Mouse (Mus musculus) stomach, postnatal 0 days (tissue): Measurements from ENCODE around the gene Pate4. TPM values are rescaled to one million over a fixed set of nuclear protein-coding genes. Genes with fewer than 3 reads are reported as not detected.
"Not testable (repeated sequence)": the region's sequence is repeated elsewhere in the genome, so short reads cannot be mapped to it uniquely, and the experiment has no call there.

ENCODE experiments used
- ATAC-seq: fragments of 200-750 bp; cut with Nextera tagmentation; 2 replicates; pipeline ENCODE4 v1.8.0; 2017; ENCODE audit not compliant: low FRiP score, low TSS enrichment
- DNase-seq: peaks from one replicate; pipeline ENCODE4 v3.0.0-alpha.2; 2016; ENCODE audit warnings: low spot score
- H3K27ac ChIP-seq: fragments of 300-500 bp; sonication (generic); replicated peaks from 2 replicates; pipeline ENCODE4 v1.5.1; 2014; ENCODE audit warnings: mild to moderate bottlenecking, control low read depth
- H3K27me3 ChIP-seq: fragments of 300-500 bp; sonication (generic); 2 replicates; pipeline ENCODE4 v1.6.1; 2014; ENCODE audit warnings: low read length; ENCODE audit not compliant: control insufficient read depth, insufficient read depth
- H3K36me3 ChIP-seq: fragments of 300-500 bp; sonication (generic); 2 replicates; pipeline ENCODE4 v1.6.1; 2014; ENCODE audit warnings: low read length, mixed read lengths; ENCODE audit not compliant: control insufficient read depth, insufficient read depth
- H3K4me1 ChIP-seq: fragments of 300-500 bp; sonication (generic); replicated peaks from 2 replicates; pipeline ENCODE4 v1.6.1; 2014; ENCODE audit warnings: antibody characterized with exemption; ENCODE audit not compliant: control insufficient read depth, insufficient read depth
- H3K4me2 ChIP-seq: fragments of 300-500 bp; sonication (generic); replicated peaks from 2 replicates; pipeline ENCODE4 v1.6.1; 2014; ENCODE audit warnings: low read depth, mild to moderate bottlenecking, control low read depth, moderate library complexity
- H3K4me3 ChIP-seq: fragments of 300-500 bp; sonication (generic); 2 replicates; pipeline ENCODE4 v1.5.1; 2014; ENCODE audit warnings: low read depth, low read length, control low read depth
- H3K9ac ChIP-seq: fragments of 300-500 bp; sonication (generic); 2 replicates; pipeline ENCODE4 v1.6.1; 2014; ENCODE audit warnings: mild to moderate bottlenecking, low read length, control low read depth, mixed read lengths
- H3K9me3 ChIP-seq: fragments of 300-500 bp; sonication (generic); 2 replicates; pipeline ENCODE4 v1.6.1; 2016; ENCODE audit warnings: low read length; ENCODE audit not compliant: control insufficient read depth
- CTCF ChIP-seq: IDR thresholded peaks from 2 replicates; pipeline ENCODE4 v1.5.1; 2016; ENCODE audit warnings: antibody characterized with exemption, low read depth, mild to moderate bottlenecking, moderate library complexity
- EP300 ChIP-seq: optimal IDR thresholded peaks from 2 replicates; pipeline ENCODE3; 2016; ENCODE audit warnings: antibody characterized with exemption
- WGBS: fragments of 180-500 bp; shearing (Covaris S2); extraction: QIAGEN DNeasy Blood & Tissue Kit; methylation state at CpG from one replicate; pipeline ENCODE4 v1.1.7; 2014; 5-methylcytosine and 5-hydroxymethylcytosine counted together
- polyA plus RNA-seq: library from polyadenylated mRNA; unstranded; fragments of >200 nt; fragmentation: Nextera tagmentation; extraction: Ambion mirVana; gene quantifications from 2 replicates; pipeline ENCODE4 v1.2.1, GENCODE M21; 2015

The Pate4 gene
- polyA plus RNA-seq, result not detected in 2 replicates

- H3K27ac ChIP-seq, result no peak within 1 kb of the TSS
- H3K4me3 ChIP-seq, result no peak within 1 kb of the TSS
- WGBS, result 83% methylated on average over 1 of the region's 1 CpGs
- H3K9ac ChIP-seq, result no peak within 1 kb of the TSS
- H3K36me3 ChIP-seq, result no peaks in the 10 kb centered on the region
- no peak for TF ChIP-seq CTCF
- TF ChIP-seq EP300, result no peak
- H3K4me1 ChIP-seq, result no peaks in the 10 kb centered on the region
- H3K9me3 ChIP-seq, result no peaks in the 10 kb centered on the region
- no peaks in the 10 kb centered on the region for H3K27me3 ChIP-seq
- ATAC-seq (no peak), DNase-seq (no peak)
- H3K4me2 ChIP-seq, result no peak within 1 kb of the TSS
These were observed at the start of gene Pate4 for GRCm38 (mm10) chr9:35611841-35612240. Gene Pate4 (minus strand): TSS chr9:35611941.

DNA sequence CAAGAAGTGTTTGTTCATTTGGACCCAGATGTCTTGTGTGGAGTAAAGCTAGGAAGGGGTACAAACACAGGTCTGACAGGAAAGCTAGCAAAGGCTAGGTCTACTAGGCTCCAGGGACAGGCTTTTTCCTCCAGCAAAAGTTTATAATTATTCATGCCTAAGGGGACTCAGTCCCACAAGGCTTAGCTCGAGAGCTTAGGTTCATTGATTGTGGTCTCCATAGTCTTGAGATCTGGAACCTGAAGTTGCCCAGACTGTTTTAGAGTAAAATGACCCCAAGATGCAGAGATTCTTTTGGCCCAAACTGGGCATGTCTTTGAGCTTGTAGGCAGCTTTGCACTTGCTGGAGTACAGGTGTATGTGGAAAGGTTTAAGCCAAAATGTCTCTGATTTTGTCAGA is 36.4 kb upstream of the Pate4 start, which contains the start of gene Pate3:
Gene Pate3, minus strand, starts transcription at position 101 of the 400 bp plus-strand sequence.
- TF ChIP-seq CTCF, result no peak
- TF ChIP-seq EP300, result no peak
- Histone ChIP-seq H3K4me2 (no peak within 1 kb of the TSS), H3K9ac (no peak within 1 kb of the TSS), H3K27ac (no peak within 1 kb of the TSS), H3K9me3 (no peaks in the 10 kb centered on the region), H3K4me3 (no peak within 1 kb of the TSS), H3K36me3 (no peaks in the 10 kb centered on the region), H3K4me1 (no peaks in the 10 kb centered on the region), H3K27me3 (no peaks in the 10 kb centered on the region)
- DNase-seq, result no peak
- no peak for ATAC-seq
- whole genome bisulfite sequencing, result 75% methylated on average over 1 of the region's 1 CpGs

DNA sequence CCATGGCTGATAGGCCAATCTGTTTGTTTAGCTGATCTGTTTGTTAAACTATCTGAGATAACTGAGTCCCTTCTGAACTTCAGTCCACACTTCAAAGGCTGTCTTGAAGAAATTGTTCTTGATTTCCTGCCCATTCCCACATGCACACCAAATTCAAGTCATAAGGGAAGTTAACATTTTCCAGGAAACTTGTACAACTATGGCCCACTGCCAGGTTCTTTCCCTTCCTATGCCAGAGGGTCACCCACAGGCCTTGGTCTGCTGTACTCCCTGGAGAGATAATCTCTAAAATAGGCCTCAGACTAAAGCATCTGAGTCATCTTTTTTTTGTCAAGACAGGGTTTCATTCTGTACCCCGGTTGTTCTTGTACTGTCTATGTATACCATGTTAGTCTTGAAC is 21.2 kb upstream of the Pate4 start:
- DNase-seq, result no peak
- WGBS, result 85% methylated on average over 1 of the region's 1 CpGs
- no peak for TF ChIP-seq EP300
- TF ChIP-seq CTCF, result no peak
- no peaks in the 10 kb centered on the region for H3K9me3 ChIP-seq
- H3K27me3 ChIP-seq, result no peaks in the 10 kb centered on the region
- no peaks in the 10 kb centered on the region for H3K36me3 ChIP-seq
- ATAC-seq, result no peak
- no peak overlapping the region for H3K4me3 ChIP-seq
- no peak overlapping the region for H3K4me2 ChIP-seq
- no peaks in the 10 kb centered on the region for H3K4me1 ChIP-seq
- no peak overlapping the region for H3K9ac ChIP-seq
- no peak overlapping the region for H3K27ac ChIP-seq

DNA sequence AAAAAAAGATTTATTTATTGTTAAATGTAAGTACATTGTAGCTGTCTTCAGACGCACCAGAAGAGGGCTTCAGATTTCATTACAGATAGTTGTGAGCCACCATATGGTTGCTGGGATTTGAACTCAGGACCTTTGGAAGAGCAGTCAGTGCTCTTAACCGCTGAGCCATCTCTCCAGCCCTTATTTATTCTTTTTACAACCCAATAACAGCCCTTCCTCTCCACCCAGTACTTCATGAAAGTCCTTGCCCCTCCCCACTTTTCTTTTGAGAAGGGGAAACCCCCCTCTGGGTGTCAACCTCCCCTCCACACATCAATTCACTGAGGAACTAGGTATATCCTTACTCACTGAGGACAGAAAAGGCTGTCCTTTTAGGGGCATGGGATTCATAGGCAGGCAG is 5.0 kb upstream of the Pate4 start:
- DNase-seq, H3K9ac ChIP-seq, H3K4me1 ChIP-seq, H3K9me3 ChIP-seq, H3K27ac ChIP-seq, H3K4me3 ChIP-seq, ATAC-seq, H3K36me3 ChIP-seq, H3K27me3 ChIP-seq, H3K4me2 ChIP-seq: not testable (repeated sequence)
- WGBS, result 61% methylated on average over 2 of the region's 2 CpGs

DNA sequence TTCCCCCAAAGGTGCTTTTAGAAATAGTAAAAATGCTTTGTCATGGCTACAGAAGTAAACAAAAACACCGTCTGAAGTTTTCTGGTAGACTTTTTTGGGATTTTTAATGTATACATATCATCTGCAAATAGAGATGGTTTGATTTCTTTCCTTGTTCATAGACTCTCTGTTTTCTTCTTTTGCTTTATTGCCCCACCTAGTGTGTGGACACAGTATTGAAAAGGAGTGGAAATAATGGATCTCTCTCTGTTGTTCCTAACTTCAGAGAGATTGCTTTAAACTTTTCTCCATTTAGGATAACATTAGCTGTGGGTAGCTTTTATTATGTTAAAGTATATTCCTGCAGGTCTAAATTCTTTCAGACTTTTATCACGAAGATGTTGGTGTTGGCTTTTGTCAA is 2.3 kb upstream of the Pate4 start:
- Histone ChIP-seq H3K36me3 (no peaks in the 10 kb centered on the region), H3K4me1 (no peaks in the 10 kb centered on the region), H3K27me3 (no peaks in the 10 kb centered on the region), H3K4me3 (no peak overlapping the region), H3K9me3 (no peaks in the 10 kb centered on the region), H3K27ac (no peak overlapping the region), H3K4me2 (no peak overlapping the region), H3K9ac (no peak overlapping the region)
- WGBS, result 17% methylated on average over 2 of the region's 2 CpGs
- DNase-seq, result no peak
- no peak for ATAC-seq
- TF ChIP-seq EP300, result no peak
- peak; percentile 67 for TF ChIP-seq CTCF

- no peak overlapping the region for H3K4me3 ChIP-seq
- H3K36me3 ChIP-seq, result no peaks in the 10 kb centered on the region
- H3K9ac ChIP-seq, result no peak overlapping the region
- DNase-seq (no peak), ATAC-seq (no peak)
- TF ChIP-seq CTCF (no peak), EP300 (no peak)
- no peak overlapping the region for H3K27ac ChIP-seq
- H3K4me1 ChIP-seq, result no peaks in the 10 kb centered on the region
- no peak overlapping the region for H3K4me2 ChIP-seq
- H3K27me3 ChIP-seq, result no peaks in the 10 kb centered on the region
- 64% methylated on average over 8 of the region's 8 CpGs for WGBS
- no peaks in the 10 kb centered on the region for H3K9me3 ChIP-seq
These were observed 3.9 kb downstream of the Pate4 start for GRCm38 (mm10) chr9:35607647-35608405.
